Mouse (Mus musculus): ENCODE results near the gene Rrm2. TPM values are rescaled to one million over a fixed set of nuclear protein-coding genes. Genes with fewer than 3 reads are reported as not detected.

Rrm2 gene
- polyA plus RNA-seq, 1 experiment from 2014 or later = 586 TPM

DNA sequence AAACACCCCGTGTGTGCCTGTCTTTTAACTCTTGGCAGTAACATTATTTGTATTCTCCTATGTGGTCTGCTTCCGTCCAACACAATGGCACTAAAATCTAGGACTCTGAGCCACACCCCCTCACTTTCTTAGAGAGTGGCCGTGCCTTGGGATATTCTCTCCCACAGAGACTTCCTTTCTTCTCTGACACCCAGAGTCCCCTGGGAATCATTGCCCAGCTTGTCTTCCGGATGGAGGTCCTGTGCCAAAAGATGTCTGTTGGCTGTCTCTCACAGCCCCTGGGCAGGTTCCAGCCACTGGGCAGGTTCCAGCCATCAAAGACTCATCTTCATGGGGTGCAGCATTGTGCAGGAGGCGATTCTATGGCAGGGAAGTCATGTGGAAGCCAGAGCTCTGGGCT is 46.7 kb downstream of the Rrm2 start:
- no peak for DNase-seq
- Histone ChIP-seq H3K27ac (no peak overlapping the region), H3K4me3 (replicated peaks) (no peak overlapping the region), H3K9ac (no peak overlapping the region), H3K36me3 (no peaks in the 10 kb centered on the region), H3K4me1 (replicated peaks) (peaks cover 7% of the 10 kb centered on the region; the same call in 1 of the 2 replicates), H3K4me2 (no peak overlapping the region), H3K27me3 (no peaks in the 10 kb centered on the region), H3K9me3 (replicated peaks) (no peaks in the 10 kb centered on the region)
- ATAC-seq (ENCODE audit: low read depth) = no peak
- 56% methylated on average over 5 of the region's 5 CpGs for WGBS (ENCODE audit: insufficient replicate concordance)

DNA sequence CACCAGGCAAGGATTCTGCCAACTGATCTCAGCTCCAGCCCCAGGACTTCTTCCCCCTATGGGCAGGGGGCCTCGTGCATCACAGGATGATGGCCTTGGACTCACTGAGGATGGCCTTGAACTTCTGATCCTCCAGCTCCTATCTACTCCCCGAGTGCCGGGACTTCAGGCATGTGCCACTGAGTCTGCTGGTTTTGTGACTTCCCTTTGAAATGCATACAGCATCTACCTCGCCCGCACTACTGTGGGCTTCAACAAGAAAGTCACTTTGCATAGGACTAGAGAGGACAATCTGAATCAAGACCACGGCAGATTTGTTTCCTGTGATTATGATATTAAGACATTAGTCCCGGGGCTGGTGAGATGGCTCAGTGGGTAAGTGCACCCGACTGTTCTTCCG is 47.4 kb downstream of the Rrm2 start:
- ATAC-seq (ENCODE audit: low read depth) (no peak), DNase-seq (no peak)
- no peak overlapping the region for H3K4me2 ChIP-seq
- H3K27me3 ChIP-seq = no peaks in the 10 kb centered on the region
- H3K27ac ChIP-seq = no peak overlapping the region
- H3K9ac ChIP-seq = no peak overlapping the region
- no peaks in the 10 kb centered on the region for H3K9me3 ChIP-seq (replicated peaks)
- WGBS (ENCODE audit: insufficient replicate concordance) = 74% methylated on average over 9 of the region's 9 CpGs
- peaks cover 7% of the 10 kb centered on the region; the same call in 1 of the 2 replicates for H3K4me1 ChIP-seq (replicated peaks)
- no peaks in the 10 kb centered on the region for H3K36me3 ChIP-seq
- no peak overlapping the region for H3K4me3 ChIP-seq (replicated peaks)

DNA sequence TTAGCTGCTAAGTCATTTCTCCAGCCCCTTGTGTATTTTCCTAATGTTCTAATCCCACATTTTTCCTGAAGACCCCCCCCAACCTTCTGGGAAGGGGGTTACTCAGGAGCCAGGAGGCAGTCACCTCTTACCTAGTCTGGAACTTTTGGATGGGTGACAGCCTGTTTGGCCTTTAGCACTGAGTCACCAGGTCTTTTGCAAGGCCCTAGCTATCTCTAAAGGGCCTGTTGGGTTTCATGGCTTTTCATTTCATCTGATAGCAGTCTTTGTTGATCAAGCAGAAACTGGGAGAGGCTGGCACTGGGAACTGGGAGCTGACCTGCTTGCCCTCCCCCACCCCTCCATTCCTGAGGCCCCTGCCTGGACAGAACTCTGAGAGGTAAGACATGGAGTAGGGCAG is 49.3 kb downstream of the Rrm2 start:
- H3K4me3 ChIP-seq (replicated peaks) = no peak overlapping the region
- H3K27ac ChIP-seq = no peak overlapping the region
- no peaks in the 10 kb centered on the region for H3K9me3 ChIP-seq (replicated peaks)
- ATAC-seq (ENCODE audit: low read depth) (no peak), DNase-seq (no peak)
- peaks cover 7% of the 10 kb centered on the region; the same call in 1 of the 2 replicates for H3K4me1 ChIP-seq (replicated peaks)
- H3K27me3 ChIP-seq = no peaks in the 10 kb centered on the region
- H3K4me2 ChIP-seq = no peak overlapping the region
- H3K36me3 ChIP-seq = no peaks in the 10 kb centered on the region
- H3K9ac ChIP-seq = no peak overlapping the region

DNA sequence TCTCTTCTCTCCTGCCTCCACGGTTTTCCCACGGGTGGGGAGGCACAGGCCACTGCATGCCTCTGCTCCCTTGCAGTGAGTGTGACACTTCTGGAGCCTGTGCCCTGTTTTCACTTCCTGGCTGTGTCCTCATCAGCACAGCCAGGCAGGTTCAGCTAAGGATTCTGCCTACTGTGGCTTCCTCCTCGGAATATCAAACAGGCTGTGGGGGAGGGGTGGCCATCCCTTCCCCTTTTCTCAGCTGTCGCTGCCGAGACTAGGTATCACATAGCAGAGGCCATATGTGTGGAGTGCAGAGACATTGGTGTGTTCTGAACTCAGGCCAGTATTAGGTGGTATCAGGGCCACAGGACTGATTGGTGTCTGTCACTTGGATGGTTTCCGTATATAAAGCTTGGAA is 50.3 kb downstream of the Rrm2 start:
- Histone ChIP-seq H3K36me3 (no peaks in the 10 kb centered on the region), H3K27ac (no peak overlapping the region), H3K4me2 (no peak overlapping the region), H3K4me3 (replicated peaks) (no peak overlapping the region), H3K9me3 (replicated peaks) (no peaks in the 10 kb centered on the region), H3K9ac (no peak overlapping the region), H3K27me3 (no peaks in the 10 kb centered on the region), H3K4me1 (replicated peaks) (peaks cover 10% of the 10 kb centered on the region; the same call in 1 of the 2 replicates)
- ATAC-seq (ENCODE audit: low read depth) (no peak), DNase-seq (no peak)
- 10% methylated on average over 6 of the region's 6 CpGs for WGBS (ENCODE audit: insufficient replicate concordance)

DNA sequence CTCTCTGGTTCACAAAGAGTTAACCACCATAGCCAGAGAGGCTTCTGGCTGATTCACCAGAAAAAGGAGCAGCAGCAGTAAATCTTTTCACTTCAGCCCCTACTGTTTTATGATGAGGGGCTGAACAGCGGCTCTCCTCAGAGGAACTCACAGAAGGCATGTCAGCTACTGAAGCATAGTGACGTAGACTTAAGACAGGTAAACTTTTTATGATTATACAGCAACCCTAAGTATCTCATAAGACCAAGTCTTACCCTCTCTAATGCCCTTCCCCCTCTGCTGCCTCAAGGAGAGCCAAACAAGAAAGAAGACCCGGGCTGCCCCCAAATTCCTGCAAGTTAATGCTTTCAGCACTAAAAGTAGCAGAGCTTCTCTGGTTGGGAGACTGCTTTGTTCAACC is 54.2 kb downstream of the Rrm2 start:
- Histone ChIP-seq H3K36me3 (no peaks in the 10 kb centered on the region), H3K4me3 (replicated peaks) (no peak overlapping the region), H3K4me2 (no peak overlapping the region), H3K27ac (no peak overlapping the region), H3K27me3 (no peaks in the 10 kb centered on the region), H3K9me3 (replicated peaks) (no peaks in the 10 kb centered on the region), H3K9ac (no peak overlapping the region), H3K4me1 (replicated peaks) (peaks cover 18% of the 10 kb centered on the region)
- DNase-seq = no peak
- no peak for ATAC-seq (ENCODE audit: low read depth)
- 26% methylated on average over 3 of the region's 3 CpGs for WGBS (ENCODE audit: insufficient replicate concordance)

Other genes starting within 250 kb of the Rrm2 start
- gene Taf1b, start 209.9 kb upstream of the Rrm2 start, polyA plus RNA-seq (2015; fragmentation: Nextera tagmentation; extraction: Ambion mirVana) = 11.8 and 14.5 TPM in 2 replicates
- 0.54 and 0.60 TPM in 2 replicates for gene Grhl1, start 136.0 kb upstream of the Rrm2 start, polyA plus RNA-seq (2015; fragmentation: Nextera tagmentation; extraction: Ambion mirVana)
- 7.0 and 9.2 TPM in 2 replicates for gene Klf11, start 57.0 kb upstream of the Rrm2 start, polyA plus RNA-seq (2015; fragmentation: Nextera tagmentation; extraction: Ambion mirVana)
- gene Cys1, start 26.4 kb upstream of the Rrm2 start, polyA plus RNA-seq (2015; fragmentation: Nextera tagmentation; extraction: Ambion mirVana) = 0.38 and 0.50 TPM in 2 replicates
- gene Mboat2, start 122.6 kb downstream of the Rrm2 start, polyA plus RNA-seq (2015; fragmentation: Nextera tagmentation; extraction: Ambion mirVana) = 5.3 and 5.9 TPM in 2 replicates